Mouse (Mus musculus): ENCODE data around the gene Fas.

Gene Fas

GRCm38 (mm10) chr19:34289948-34290789 lies at the start of gene Fas:
Gene Fas (plus strand): TSS chr19:34290666.
- peak; percentile 92 to 93 for DNase-seq

GRCm38 (mm10) chr19:34241247-34241915 lies 49.1 kb upstream of the Fas start:
- DNase-seq: peak; percentile 37 to 41

GRCm38 (mm10) chr19:34242925-34243324 lies 47.5 kb upstream of the Fas start:
- DNase-seq: no peak

- peak; percentile 73 to 76 for DNase-seq
Observed at GRCm38 (mm10) chr19:34244056-34244455, 46.4 kb upstream of the Fas start.

GRCm38 (mm10) chr19:34248558-34248957 lies 41.9 kb upstream of the Fas start:
- no peak for DNase-seq

GRCm38 (mm10) chr19:34250621-34251020 lies 39.8 kb upstream of the Fas start:
- no peak for DNase-seq

GRCm38 (mm10) chr19:34251900-34252299 lies 38.6 kb upstream of the Fas start:
- no peak for DNase-seq

GRCm38 (mm10) chr19:34252450-34252849 lies 38.0 kb upstream of the Fas start:
- no peak for DNase-seq

GRCm38 (mm10) chr19:34254101-34254879 lies 36.2 kb upstream of the Fas start:
- peak in 1 of 2 experiments; percentile 20 for DNase-seq

- no peak for DNase-seq
Observed at GRCm38 (mm10) chr19:34254880-34255681, 35.4 kb upstream of the Fas start, which contains the start of gene Acta2. Gene Acta2 (minus strand): TSS chr19:34255590.

- DNase-seq: no peak
Observed at GRCm38 (mm10) chr19:34256149-34256548, 34.3 kb upstream of the Fas start.

- DNase-seq: no peak
Observed at GRCm38 (mm10) chr19:34256936-34257335, 33.5 kb upstream of the Fas start.

- no peak for DNase-seq
Observed at GRCm38 (mm10) chr19:34262273-34262974, 28.0 kb upstream of the Fas start.

GRCm38 (mm10) chr19:34265604-34266193 lies 24.8 kb upstream of the Fas start:
- DNase-seq: no peak

GRCm38 (mm10) chr19:34268991-34269390 lies 21.5 kb upstream of the Fas start:
- no peak for DNase-seq

GRCm38 (mm10) chr19:34270106-34270726 lies 20.2 kb upstream of the Fas start:
- no peak for DNase-seq

GRCm38 (mm10) chr19:34270824-34271464 lies 19.5 kb upstream of the Fas start:
- no peak for DNase-seq

- no peak for DNase-seq
Observed at GRCm38 (mm10) chr19:34273073-34273472, 17.4 kb upstream of the Fas start.

- DNase-seq: no peak
Observed at GRCm38 (mm10) chr19:34278078-34278477, 12.4 kb upstream of the Fas start.

GRCm38 (mm10) chr19:34283614-34284013 lies 6.9 kb upstream of the Fas start:
- DNase-seq: peak; percentile 14 to 49

All from kidney, postnatal 36 days (tissue).